Mouse (Mus musculus) ES-Bruce4 (cell line): ENCODE results near the gene Slc38a3.

Experiments used
- CTCF ChIP-seq: IDR thresholded peaks from one replicate; pipeline ENCODE4 v1.8.1; 2011; ENCODE audit warnings: low read depth, low read length
- EP300 ChIP-seq: IDR thresholded peaks from 2 replicates; pipeline ENCODE4 v1.6.1; 2011; ENCODE audit warnings: low read depth, low read length; ENCODE audit not compliant: insufficient read depth
- POLR2A ChIP-seq: IDR thresholded peaks from one replicate; pipeline ENCODE4 v1.8.1; 2011; ENCODE audit warnings: low read length; ENCODE audit not compliant: insufficient read depth

DNA sequence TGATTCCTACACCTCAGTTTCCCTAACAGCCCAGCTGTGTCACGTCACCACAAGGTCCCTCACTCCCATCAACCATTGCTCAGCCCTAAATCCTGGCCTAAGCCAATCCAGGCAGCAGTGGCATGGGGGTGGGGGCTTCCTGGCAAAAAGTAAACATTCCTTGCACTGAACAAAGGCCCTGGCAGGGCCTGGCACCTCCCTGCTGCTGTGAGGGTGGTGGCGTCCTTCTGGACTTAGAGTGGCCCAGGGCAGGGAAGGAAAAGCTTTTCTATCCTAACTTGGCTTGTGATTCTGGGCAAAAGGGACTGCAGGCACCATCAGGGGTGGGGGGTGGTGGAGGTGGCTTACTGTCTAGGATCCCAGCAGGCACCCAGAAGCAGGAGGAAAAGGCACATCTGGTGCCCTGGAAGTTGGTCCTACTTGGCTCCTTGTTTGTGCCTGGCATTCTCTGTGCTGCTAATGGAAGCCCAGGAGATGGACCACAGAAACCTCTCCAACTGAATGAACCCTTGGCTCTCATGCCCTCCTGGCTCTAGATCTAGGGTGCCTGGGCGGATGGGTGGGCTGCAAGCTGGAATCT, 33.4 kb upstream of the Slc38a3 start:
- TF ChIP-seq CTCF, result no peak
- TF ChIP-seq POLR2A, result no peak
- no peak for TF ChIP-seq EP300
